Mouse (Mus musculus) lung, embryonic 15.5 days (tissue): ENCODE measurements around the gene Rnf224. TPM values are rescaled to one million over a fixed set of nuclear protein-coding genes. Genes with fewer than 3 reads are reported as not detected.

Experiments used
- ATAC-seq: fragments of 200-750 bp; cut with Nextera tagmentation; 2 replicates; pipeline ENCODE4 v1.8.0; 2017; ENCODE audit warnings: moderate number of reproducible peaks, borderline replicate concordance; ENCODE audit not compliant: low FRiP score, low TSS enrichment; ENCODE audit errors: extremely low read depth
- H3K27ac ChIP-seq: fragments of 300-500 bp; sonication (generic); 2 replicates; pipeline ENCODE4 v1.5.1; 2015; ENCODE audit warnings: moderate library complexity, mild to moderate bottlenecking, inconsistent platforms
- H3K27me3 ChIP-seq: fragments of 300-500 bp; sonication (generic); 2 replicates; pipeline ENCODE4 v1.6.1; 2015; ENCODE audit warnings: inconsistent platforms
- H3K36me3 ChIP-seq: fragments of 300-500 bp; sonication (generic); 2 replicates; pipeline ENCODE4 v1.6.1; 2015; ENCODE audit warnings: inconsistent platforms
- H3K4me1 ChIP-seq: fragments of 300-500 bp; sonication (generic); 2 replicates; pipeline ENCODE4 v1.6.1; 2015; ENCODE audit warnings: inconsistent platforms
- H3K4me2 ChIP-seq: fragments of 300-500 bp; sonication (generic); 2 replicates; pipeline ENCODE4 v1.6.1; 2015; ENCODE audit warnings: inconsistent platforms, mild to moderate bottlenecking, moderate library complexity
- H3K4me3 ChIP-seq: fragments of 300-500 bp; sonication (generic); 2 replicates; pipeline ENCODE4 v1.5.1; 2015; ENCODE audit warnings: mild to moderate bottlenecking, inconsistent platforms
- H3K9ac ChIP-seq: fragments of 300-500 bp; sonication (generic); 2 replicates; pipeline ENCODE4 v1.6.1; 2015; ENCODE audit warnings: inconsistent platforms
- H3K9me3 ChIP-seq: fragments of 300-500 bp; sonication (generic); 2 replicates; pipeline ENCODE4 v1.6.1; 2016; ENCODE audit warnings: inconsistent platforms
- WGBS: fragments of 180-500 bp; shearing (Covaris S2); methylation state at CpG from one replicate; pipeline ENCODE4 v1.1.7; 2015; 5-methylcytosine and 5-hydroxymethylcytosine counted together
- polyA plus RNA-seq: library from polyadenylated mRNA; unstranded; fragments of >200 nt; fragmentation: Nextera tagmentation; extraction: Ambion mirVana; gene quantifications from 2 replicates; pipeline ENCODE4 v1.2.1, GENCODE M21; 2015

The Rnf224 gene
- polyA plus RNA-seq, 1 experiment from 2014 or later, result not detected

- Histone ChIP-seq H3K9ac (no peak within 1 kb of the TSS), H3K27ac (no peak within 1 kb of the TSS), H3K27me3 (peaks cover 16% of the 10 kb centered on the region), H3K36me3 (no peaks in the 10 kb centered on the region), H3K4me2 (no peak within 1 kb of the TSS), H3K4me3 (no peak within 1 kb of the TSS), H3K9me3 (no peaks in the 10 kb centered on the region), H3K4me1 (no peaks in the 10 kb centered on the region; the same call in 1 of the 2 replicates)
- WGBS, result 73% methylated on average over 3 of the region's 3 CpGs
- ATAC-seq, result no peak
These were observed 2.5 kb downstream of the Rnf224 start, which contains the start of gene Slc34a3 for GRCm38 (mm10) chr2:25234050-25234449. Gene Slc34a3, minus strand, starts transcription at chr2:25234364.

- Histone ChIP-seq H3K36me3 (no peaks in the 10 kb centered on the region), H3K4me1 (peaks cover 5% of the 10 kb centered on the region; the same call in 1 of the 2 replicates), H3K27ac (no peak overlapping the region), H3K9ac (no peak overlapping the region), H3K9me3 (no peaks in the 10 kb centered on the region), H3K27me3 (peaks cover 16% of the 10 kb centered on the region), H3K4me3 (no peak overlapping the region), H3K4me2 (no peak overlapping the region)
- no peak for ATAC-seq
- 71% methylated on average over 4 of the region's 4 CpGs for whole genome bisulfite sequencing
These were observed 3.2 kb downstream of the Rnf224 start for GRCm38 (mm10) chr2:25233421-25233820.

- Histone ChIP-seq H3K9me3 (no peaks in the 10 kb centered on the region), H3K27me3 (peaks cover 13% of the 10 kb centered on the region), H3K4me3 (no peak overlapping the region), H3K36me3 (no peaks in the 10 kb centered on the region), H3K27ac (no peak overlapping the region), H3K9ac (no peak overlapping the region), H3K4me1 (peaks cover 11% of the 10 kb centered on the region), H3K4me2 (no peak overlapping the region)
- 57% methylated on average over 12 of the region's 12 CpGs for WGBS
- ATAC-seq, result no peak
These were observed 5.5 kb downstream of the Rnf224 start for GRCm38 (mm10) chr2:25231038-25231437.

- no peak for ATAC-seq
- 85% methylated on average over 7 of the region's 7 CpGs for WGBS
These were observed 6.0 kb downstream of the Rnf224 start for GRCm38 (mm10) chr2:25230581-25230980.

GRCm38 (mm10) chr2:25229582-25229981 is 7.0 kb downstream of the Rnf224 start:
- Histone ChIP-seq H3K27ac (no peak overlapping the region), H3K9me3 (no peaks in the 10 kb centered on the region), H3K4me1 (peaks cover 19% of the 10 kb centered on the region), H3K4me2 (no peak overlapping the region), H3K4me3 (no peak overlapping the region), H3K36me3 (no peaks in the 10 kb centered on the region), H3K9ac (no peak overlapping the region), H3K27me3 (peaks cover 10% of the 10 kb centered on the region; the same call in 1 of the 2 replicates)
- ATAC-seq, result no peak
- WGBS, result 72% methylated on average over 5 of the region's 5 CpGs

More at GRCm38 (mm10) chr2:25230581-25230980, 6.0 kb downstream of the Rnf224 start:
- Histone ChIP-seq H3K9ac (no peak overlapping the region), H3K27me3 (peaks cover 10% of the 10 kb centered on the region), H3K27ac (no peak overlapping the region), H3K9me3 (no peaks in the 10 kb centered on the region), H3K4me1 (peaks cover 16% of the 10 kb centered on the region), H3K36me3 (no peaks in the 10 kb centered on the region), H3K4me3 (no peak overlapping the region), H3K4me2 (no peak overlapping the region)

DNA sequence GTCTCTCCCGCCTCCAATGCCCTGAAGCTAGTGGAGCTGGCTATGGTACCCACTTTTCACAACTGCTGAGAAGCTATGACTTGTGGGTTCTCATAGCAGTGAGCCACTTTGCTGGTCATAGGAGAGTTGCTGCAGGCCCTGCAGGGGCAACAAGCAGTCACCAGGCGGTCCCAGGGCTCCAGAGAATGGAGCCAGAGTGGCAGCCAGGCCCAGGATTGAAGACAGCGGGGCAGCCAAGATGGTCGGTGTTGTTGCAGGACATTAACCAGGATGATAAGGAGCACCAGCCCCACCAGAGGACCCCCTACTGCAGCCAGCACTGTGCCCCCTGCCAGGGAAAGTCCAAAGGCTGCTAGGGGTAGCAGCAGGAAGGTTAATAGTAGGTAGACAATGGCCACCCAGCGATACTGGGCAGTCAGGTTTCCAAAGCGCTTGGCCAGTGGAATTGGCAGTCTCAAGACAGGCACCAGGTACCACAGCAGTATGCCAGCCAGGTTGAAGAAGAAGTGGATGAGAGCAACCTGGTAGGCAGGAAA is 7.5 kb downstream of the Rnf224 start:
- no peak overlapping the region for H3K4me3 ChIP-seq
- no peak for ATAC-seq
- no peak overlapping the region for H3K9ac ChIP-seq
- H3K36me3 ChIP-seq, result no peaks in the 10 kb centered on the region
- peaks cover 19% of the 10 kb centered on the region for H3K4me1 ChIP-seq
- peaks cover 10% of the 10 kb centered on the region; the same call in 1 of the 2 replicates for H3K27me3 ChIP-seq
- 0 out of 2 replicates have a peak overlapping the region, but pooled peaks have one; percentile 30 for H3K4me2 ChIP-seq
- WGBS, result 65% methylated on average over 6 of the region's 6 CpGs
- H3K9me3 ChIP-seq, result no peaks in the 10 kb centered on the region
- no peak overlapping the region for H3K27ac ChIP-seq

DNA sequence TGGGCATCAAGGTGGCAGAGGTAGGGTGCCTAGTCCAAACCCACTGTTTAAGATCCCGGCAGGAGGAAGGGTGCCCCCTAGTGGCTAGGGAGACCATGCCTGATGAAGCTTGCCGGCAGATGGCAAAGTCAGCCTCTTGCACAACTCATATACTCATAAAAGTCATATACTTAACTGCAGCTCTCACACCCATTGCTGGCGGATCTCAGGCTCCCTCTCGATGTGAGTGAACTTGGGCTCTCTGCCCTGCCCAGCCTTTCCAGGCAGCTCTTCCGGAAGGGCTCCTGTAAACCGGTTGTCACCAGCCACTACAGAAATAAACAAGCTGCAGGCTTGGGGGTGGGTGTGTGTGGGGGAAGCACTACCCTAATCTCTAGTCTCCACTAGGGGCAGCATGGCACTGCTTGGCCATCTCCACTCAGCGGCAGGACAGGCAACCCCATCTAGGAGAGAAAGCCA is 8.1 kb downstream of the Rnf224 start:
- Histone ChIP-seq H3K27ac (peak overlapping the region; percentile 58), H3K4me2 (peak overlapping the region; percentile 30), H3K9ac (no peak overlapping the region), H3K4me3 (peak overlapping the region; percentile 5), H3K27me3 (0 out of 2 replicates have a peak, but pooled peaks cover 8% of the 10 kb centered on the region), H3K36me3 (no peaks in the 10 kb centered on the region), H3K9me3 (no peaks in the 10 kb centered on the region), H3K4me1 (peaks cover 23% of the 10 kb centered on the region)
- WGBS, result under 1% methylated on average over 7 of the region's 7 CpGs
- peak; percentile 37; the same call in 1 of the 2 replicates for ATAC-seq

DNA sequence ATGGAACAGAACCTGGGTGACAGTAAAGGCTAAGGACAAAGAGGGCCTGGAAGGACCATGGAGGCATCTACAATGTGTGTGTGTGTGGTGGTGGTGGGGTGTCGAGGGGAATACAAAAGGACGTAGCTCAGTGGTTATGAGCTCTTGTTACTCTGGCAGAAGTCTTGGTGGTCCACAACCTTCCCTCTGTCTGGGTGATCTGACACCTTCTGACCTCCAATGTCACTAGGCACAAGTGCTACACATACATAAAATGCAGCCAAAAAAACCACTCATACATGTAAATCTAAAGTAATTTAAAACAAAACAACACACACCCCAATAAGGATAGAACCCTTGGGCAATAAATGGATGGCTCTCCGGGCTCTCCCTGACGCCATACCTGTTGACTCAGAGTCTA is 9.2 kb downstream of the Rnf224 start:
- Histone ChIP-seq H3K4me1 (peaks cover 29% of the 10 kb centered on the region), H3K27me3 (no peaks in the 10 kb centered on the region), H3K27ac (no peak overlapping the region), H3K4me3 (no peak overlapping the region), H3K4me2 (no peak overlapping the region), H3K9me3 (no peaks in the 10 kb centered on the region), H3K9ac (no peak overlapping the region), H3K36me3 (no peaks in the 10 kb centered on the region)
- ATAC-seq, result no peak
- 88% methylated on average over 4 of the region's 4 CpGs for WGBS

- peaks cover 3% of the 10 kb centered on the region for H3K36me3 ChIP-seq
- H3K27me3 ChIP-seq, result no peaks in the 10 kb centered on the region
- no peak for ATAC-seq
- H3K9ac ChIP-seq, result no peak overlapping the region
- no peak overlapping the region for H3K27ac ChIP-seq
- H3K4me3 ChIP-seq, result no peak overlapping the region
- H3K4me2 ChIP-seq, result no peak overlapping the region
- no peaks in the 10 kb centered on the region for H3K9me3 ChIP-seq
- WGBS, result 80% methylated on average over 5 of the region's 5 CpGs
- peaks cover 30% of the 10 kb centered on the region for H3K4me1 ChIP-seq
These were observed 9.7 kb downstream of the Rnf224 start for GRCm38 (mm10) chr2:25226864-25227263.

DNA sequence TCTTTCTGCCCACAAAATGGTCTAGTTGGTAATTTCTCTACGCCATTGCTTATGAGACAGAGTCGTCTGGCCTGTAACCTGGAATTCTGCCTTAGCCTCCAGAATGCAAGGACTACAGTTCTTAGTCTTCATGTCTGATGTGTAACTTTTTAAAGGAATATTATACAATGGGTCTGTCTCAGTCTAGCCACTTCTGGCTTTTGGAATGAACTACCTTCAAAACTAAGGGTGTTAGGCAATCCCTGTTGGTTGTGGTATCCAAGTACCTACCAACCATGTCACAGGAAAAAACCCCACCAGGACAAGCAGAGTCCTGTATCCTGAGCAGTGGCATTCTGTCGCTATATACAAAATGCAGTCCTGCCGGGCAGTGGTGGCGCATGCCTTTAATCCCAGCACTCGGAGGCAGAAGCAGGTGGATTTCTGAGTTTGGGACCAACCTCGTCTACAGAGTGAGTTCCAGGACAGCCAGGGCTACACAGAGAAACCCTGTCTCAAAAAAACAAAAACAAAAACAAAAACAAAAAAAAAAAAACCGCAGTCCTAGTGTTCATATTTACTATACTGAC is 10.7 kb downstream of the Rnf224 start:
- H3K36me3 ChIP-seq, result peaks cover 7% of the 10 kb centered on the region
- H3K27ac ChIP-seq, result peak overlapping the region; percentile 99
- peak overlapping the region; percentile 56 for H3K9ac ChIP-seq
- no peaks in the 10 kb centered on the region for H3K27me3 ChIP-seq
- 68% methylated on average over 8 of the region's 8 CpGs for WGBS
- no peak for ATAC-seq
- peak overlapping the region; percentile 50 for H3K4me2 ChIP-seq
- H3K4me3 ChIP-seq, result peak overlapping the region; percentile 55; the same call in 1 of the 2 replicates
- H3K9me3 ChIP-seq, result no peaks in the 10 kb centered on the region
- H3K4me1 ChIP-seq, result peaks cover 33% of the 10 kb centered on the region

GRCm38 (mm10) chr2:25224766-25225752 is 11.5 kb downstream of the Rnf224 start:
- Histone ChIP-seq H3K36me3 (peaks cover 7% of the 10 kb centered on the region), H3K9me3 (no peaks in the 10 kb centered on the region), H3K4me1 (peaks cover 33% of the 10 kb centered on the region), H3K9ac (peak overlapping the region; percentile 56), H3K4me2 (peak overlapping the region; percentile 50), H3K27ac (peak overlapping the region; percentile 99), H3K27me3 (no peaks in the 10 kb centered on the region), H3K4me3 (peak overlapping the region; percentile 98)
- peak; percentile 95 for ATAC-seq
- 2% methylated on average over 40 of the region's 41 CpGs for WGBS
